Mouse (Mus musculus) heart, embryonic 10.5 days (tissue): ENCODE measurements around the gene Yap1. TPM values are rescaled to one million over a fixed set of nuclear protein-coding genes. Genes with fewer than 3 reads are reported as not detected.

Source experiments
- DNase-seq: peaks from one replicate; pipeline ENCODE4 v3.0.0-alpha.2; 2017; ENCODE audit warnings: low spot score
- H3K27ac ChIP-seq: fragments of 300-500 bp; sonication (generic); 2 replicates; pipeline ENCODE4 v1.5.1; 2016; ENCODE audit warnings: mild to moderate bottlenecking
- H3K27me3 ChIP-seq: fragments of 300-500 bp; sonication (generic); 2 replicates; pipeline ENCODE4 v1.6.1; 2016; ENCODE audit warnings: mild to moderate bottlenecking; ENCODE audit not compliant: poor library complexity, insufficient read depth, severe bottlenecking
- H3K36me3 ChIP-seq: fragments of 300-500 bp; sonication (generic); 2 replicates; pipeline ENCODE4 v1.6.1; 2016; ENCODE audit warnings: mild to moderate bottlenecking, moderate library complexity
- H3K4me1 ChIP-seq: fragments of 300-500 bp; sonication (generic); 2 replicates; pipeline ENCODE4 v1.6.1; 2016; ENCODE audit warnings: mild to moderate bottlenecking
- H3K4me3 ChIP-seq: fragments of 300-500 bp; sonication (generic); 2 replicates; pipeline ENCODE4 v1.5.1; 2016; ENCODE audit warnings: mild to moderate bottlenecking, moderate library complexity
- H3K9me3 ChIP-seq: fragments of 300-500 bp; sonication (generic); 2 replicates; pipeline ENCODE4 v1.6.1; 2016; ENCODE audit warnings: mild to moderate bottlenecking, moderate library complexity
- WGBS: fragments of 180-500 bp; shearing (Covaris S2); methylation state at CpG from one replicate; pipeline ENCODE4 v1.1.7; 2016; 5-methylcytosine and 5-hydroxymethylcytosine counted together
- polyA plus RNA-seq: library from polyadenylated mRNA; unstranded; fragments of >200 nt; fragmentation: Nextera tagmentation; extraction: Ambion mirVana; gene quantifications from 2 replicates; pipeline ENCODE4 v1.2.1, GENCODE M21; 2016

The Yap1 gene
- 29.3 and 41.3 TPM in 2 replicates for polyA plus RNA-seq

DNA sequence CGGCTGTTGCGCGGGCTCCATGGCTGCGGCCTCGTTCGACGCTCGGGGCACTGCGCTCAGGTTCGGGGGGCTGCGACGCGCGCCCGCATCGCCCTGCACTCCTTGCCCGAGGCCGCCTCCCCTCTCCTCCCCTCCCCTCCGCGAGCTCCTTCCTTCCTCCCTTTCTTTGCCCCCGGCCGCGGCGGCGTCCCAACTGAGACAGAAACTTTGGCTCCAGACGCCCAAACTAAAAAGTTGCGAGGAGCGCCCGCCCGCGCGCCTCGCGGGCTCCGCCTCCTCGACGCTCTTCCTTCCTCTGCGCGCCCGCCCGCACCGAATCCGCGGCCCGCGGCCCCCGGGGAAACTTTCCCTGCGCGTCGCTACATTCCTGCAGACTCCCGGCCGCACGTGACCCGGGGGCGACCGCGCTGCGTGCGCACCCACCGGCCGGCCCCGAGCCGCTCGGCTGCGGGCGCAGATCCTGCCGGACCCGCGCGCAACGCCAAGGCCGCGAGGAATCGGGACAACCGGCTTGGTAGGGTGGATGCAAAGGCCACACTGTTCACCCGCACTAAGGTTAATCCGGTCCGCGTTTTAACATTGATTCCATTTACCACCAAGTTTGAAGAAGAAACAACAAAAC, at the start of gene Yap1:
Yap1 (minus strand) TSS at position 227 of the 622 bp plus-strand sequence.
- Histone ChIP-seq H3K27me3 (no peaks in the 10 kb centered on the region), H3K27ac (peak within 1 kb of the TSS; percentile 99), H3K4me1 (peaks cover 9% of the 10 kb centered on the region; the same call in 1 of the 2 replicates), H3K9me3 (no peaks in the 10 kb centered on the region), H3K4me3 (peak within 1 kb of the TSS; percentile 96), H3K36me3 (peaks cover 20% of the 10 kb centered on the region)
- WGBS = under 1% methylated on average over 79 of the region's 79 CpGs
- DNase-seq = peak; percentile 88

- 17% methylated on average over 5 of the region's 5 CpGs for WGBS
- DNase-seq = no peak
These were observed 38.6 kb upstream of the Yap1 start for GRCm38 (mm10) chr9:8043044-8043387.

DNA sequence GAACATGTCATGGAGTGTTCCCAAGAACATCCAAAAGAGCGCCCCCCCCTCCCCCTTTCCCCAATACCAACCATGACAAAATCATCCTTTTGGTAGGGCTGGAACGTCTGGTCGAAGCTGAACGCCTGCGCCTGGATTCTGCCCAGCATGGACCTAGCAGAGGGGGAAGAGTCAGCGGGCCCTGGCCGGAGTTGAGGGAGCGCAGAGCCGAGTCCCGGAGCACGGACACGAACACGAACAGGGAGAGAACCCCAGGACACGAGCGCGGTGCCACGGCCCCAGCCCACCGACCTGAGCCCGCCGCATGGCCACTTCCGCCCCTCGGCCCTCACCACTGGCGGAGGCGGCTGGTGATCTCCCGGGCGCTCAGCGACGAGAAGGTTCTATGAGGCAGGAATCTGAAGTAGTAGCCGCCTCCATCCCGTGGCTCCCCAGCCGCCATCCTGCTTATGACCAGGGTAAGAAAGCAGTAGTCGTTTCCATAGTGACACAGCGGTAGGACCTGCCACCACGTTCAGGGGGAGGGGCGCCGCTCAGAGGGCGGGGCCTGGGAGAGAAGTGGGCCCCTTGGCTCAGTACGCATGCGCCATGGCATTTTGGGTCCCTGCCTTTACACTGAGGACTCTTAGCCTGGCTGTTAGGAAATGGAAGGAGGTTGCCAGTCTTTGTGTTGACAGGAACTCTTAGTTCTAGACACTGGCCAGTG, 38.1 kb upstream of the Yap1 start, which contains the start of gene Cfap300:
Cfap300 (minus strand) TSS at position 486 of the 706 bp plus-strand sequence.
- Histone ChIP-seq H3K27me3 (no peaks in the 10 kb centered on the region), H3K4me3 (peak within 1 kb of the TSS; percentile 83), H3K4me1 (peaks cover 10% of the 10 kb centered on the region; the same call in 1 of the 2 replicates), H3K27ac (peak within 1 kb of the TSS; percentile 91), H3K9me3 (no peaks in the 10 kb centered on the region), H3K36me3 (no peaks in the 10 kb centered on the region)
- DNase-seq = peak; percentile 97
- WGBS = under 1% methylated on average over 39 of the region's 39 CpGs

More at GRCm38 (mm10) chr9:8043044-8043387, 38.6 kb upstream of the Yap1 start:
- H3K9me3 ChIP-seq = no peaks in the 10 kb centered on the region
- H3K4me1 ChIP-seq = peaks cover 10% of the 10 kb centered on the region; the same call in 1 of the 2 replicates
- no peaks in the 10 kb centered on the region for H3K36me3 ChIP-seq
- H3K4me3 ChIP-seq = peak overlapping the region; percentile 83
- peak overlapping the region; percentile 91 for H3K27ac ChIP-seq
- no peaks in the 10 kb centered on the region for H3K27me3 ChIP-seq

DNA sequence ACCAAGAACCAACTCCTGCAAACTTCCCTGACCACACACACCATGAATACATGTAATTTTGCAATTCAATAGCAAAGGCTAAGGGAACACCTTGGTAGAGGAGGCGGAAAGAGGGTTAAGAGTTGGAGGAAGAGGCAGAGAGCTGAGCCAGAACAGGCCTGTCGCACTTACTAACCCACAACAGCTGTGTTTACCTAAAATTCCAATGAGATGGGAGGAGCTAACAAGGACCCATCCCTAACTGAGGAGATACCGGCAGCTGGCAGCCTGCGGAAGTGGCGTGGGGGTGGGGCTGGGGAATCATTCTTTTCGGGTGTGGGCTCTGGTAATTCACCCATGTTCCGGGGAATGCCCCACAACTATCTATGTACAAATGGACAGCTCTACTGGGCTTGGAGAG, 31.1 kb upstream of the Yap1 start:
- H3K36me3 ChIP-seq = no peaks in the 10 kb centered on the region
- WGBS = 13% methylated on average over 7 of the region's 7 CpGs
- H3K9me3 ChIP-seq = no peaks in the 10 kb centered on the region
- H3K27ac ChIP-seq = no peak overlapping the region
- no peaks in the 10 kb centered on the region for H3K27me3 ChIP-seq
- peaks cover 5% of the 10 kb centered on the region for H3K4me1 ChIP-seq
- DNase-seq = no peak
- H3K4me3 ChIP-seq = peak overlapping the region; percentile 25; the same call in 1 of the 2 replicates

DNA sequence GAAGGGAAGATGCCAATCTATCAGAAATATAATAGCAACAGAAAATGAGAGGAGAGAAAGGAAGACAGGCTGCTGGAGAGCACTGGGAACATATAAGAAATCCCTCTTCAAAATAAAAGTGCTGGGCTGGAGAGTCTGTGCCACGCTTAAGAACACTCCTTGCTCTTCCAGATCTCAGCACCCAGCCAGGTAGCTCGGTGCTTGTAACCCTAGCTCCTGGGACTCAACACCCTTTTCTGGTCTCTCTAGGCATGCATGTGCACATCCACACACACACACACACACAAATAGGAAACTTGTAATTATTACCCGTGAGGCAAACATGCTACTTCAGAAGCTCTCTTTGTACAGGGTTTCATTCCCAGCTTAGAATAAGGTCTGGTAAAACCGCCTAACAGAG, 30.7 kb upstream of the Yap1 start:
- DNase-seq = no peak
- Histone ChIP-seq H3K27ac (no peak overlapping the region), H3K4me3 (no peak overlapping the region; the same call in 1 of the 2 replicates), H3K36me3 (no peaks in the 10 kb centered on the region), H3K4me1 (peaks cover 5% of the 10 kb centered on the region), H3K9me3 (no peaks in the 10 kb centered on the region), H3K27me3 (no peaks in the 10 kb centered on the region)
- WGBS = 40% methylated on average over 4 of the region's 4 CpGs

GRCm38 (mm10) chr9:8034143-8034542, 29.7 kb upstream of the Yap1 start:
- no peak for DNase-seq
- no peaks in the 10 kb centered on the region for H3K9me3 ChIP-seq
- no peaks in the 10 kb centered on the region for H3K27me3 ChIP-seq
- H3K27ac ChIP-seq = no peak overlapping the region
- no peak overlapping the region for H3K4me3 ChIP-seq
- no peaks in the 10 kb centered on the region for H3K36me3 ChIP-seq
- H3K4me1 ChIP-seq = peaks cover 5% of the 10 kb centered on the region
- 61% methylated on average over 1 of the region's 1 CpGs for whole genome bisulfite sequencing

DNA sequence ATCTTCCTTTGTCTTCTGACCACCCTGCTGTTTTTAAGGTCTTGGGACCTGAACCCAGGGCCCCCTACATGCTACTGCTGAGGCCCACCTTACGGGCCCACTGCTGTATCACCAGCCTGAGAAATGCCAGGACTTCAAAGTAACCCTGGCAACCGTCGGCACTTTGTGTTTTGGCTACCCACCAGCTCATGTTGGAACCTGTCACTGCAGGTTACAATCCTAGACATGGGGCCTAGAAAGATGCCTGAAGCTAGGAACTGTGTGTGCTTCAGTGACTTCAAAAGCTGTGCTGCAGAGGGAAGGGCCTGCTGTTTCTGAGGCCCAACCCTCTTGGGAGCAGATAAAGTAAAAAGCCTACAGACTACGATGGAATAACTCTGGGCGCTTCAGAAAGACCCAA, 28.5 kb upstream of the Yap1 start:
- H3K27ac ChIP-seq = no peak overlapping the region
- H3K4me3 ChIP-seq = no peak overlapping the region
- H3K9me3 ChIP-seq = no peaks in the 10 kb centered on the region
- no peaks in the 10 kb centered on the region for H3K27me3 ChIP-seq
- no peak for DNase-seq
- H3K36me3 ChIP-seq = no peaks in the 10 kb centered on the region
- WGBS = 74% methylated on average over 5 of the region's 5 CpGs
- peaks cover 5% of the 10 kb centered on the region for H3K4me1 ChIP-seq

- Histone ChIP-seq H3K9me3 (no peaks in the 10 kb centered on the region), H3K4me3 (no peak overlapping the region), H3K36me3 (no peaks in the 10 kb centered on the region), H3K4me1 (no peaks in the 10 kb centered on the region), H3K27ac (no peak overlapping the region), H3K27me3 (no peaks in the 10 kb centered on the region)
- DNase-seq = no peak
- WGBS = 82% methylated on average over 5 of the region's 5 CpGs
These were observed 14.2 kb upstream of the Yap1 start for GRCm38 (mm10) chr9:8018609-8019008.

GRCm38 (mm10) chr9:8017253-8017913, 13.0 kb upstream of the Yap1 start:
- DNase-seq = no peak
- Histone ChIP-seq H3K36me3 (no peaks in the 10 kb centered on the region), H3K27ac (no peak overlapping the region), H3K4me1 (no peaks in the 10 kb centered on the region), H3K9me3 (no peaks in the 10 kb centered on the region), H3K27me3 (no peaks in the 10 kb centered on the region), H3K4me3 (no peak overlapping the region)
- 47% methylated on average over 12 of the region's 20 CpGs for WGBS

DNA sequence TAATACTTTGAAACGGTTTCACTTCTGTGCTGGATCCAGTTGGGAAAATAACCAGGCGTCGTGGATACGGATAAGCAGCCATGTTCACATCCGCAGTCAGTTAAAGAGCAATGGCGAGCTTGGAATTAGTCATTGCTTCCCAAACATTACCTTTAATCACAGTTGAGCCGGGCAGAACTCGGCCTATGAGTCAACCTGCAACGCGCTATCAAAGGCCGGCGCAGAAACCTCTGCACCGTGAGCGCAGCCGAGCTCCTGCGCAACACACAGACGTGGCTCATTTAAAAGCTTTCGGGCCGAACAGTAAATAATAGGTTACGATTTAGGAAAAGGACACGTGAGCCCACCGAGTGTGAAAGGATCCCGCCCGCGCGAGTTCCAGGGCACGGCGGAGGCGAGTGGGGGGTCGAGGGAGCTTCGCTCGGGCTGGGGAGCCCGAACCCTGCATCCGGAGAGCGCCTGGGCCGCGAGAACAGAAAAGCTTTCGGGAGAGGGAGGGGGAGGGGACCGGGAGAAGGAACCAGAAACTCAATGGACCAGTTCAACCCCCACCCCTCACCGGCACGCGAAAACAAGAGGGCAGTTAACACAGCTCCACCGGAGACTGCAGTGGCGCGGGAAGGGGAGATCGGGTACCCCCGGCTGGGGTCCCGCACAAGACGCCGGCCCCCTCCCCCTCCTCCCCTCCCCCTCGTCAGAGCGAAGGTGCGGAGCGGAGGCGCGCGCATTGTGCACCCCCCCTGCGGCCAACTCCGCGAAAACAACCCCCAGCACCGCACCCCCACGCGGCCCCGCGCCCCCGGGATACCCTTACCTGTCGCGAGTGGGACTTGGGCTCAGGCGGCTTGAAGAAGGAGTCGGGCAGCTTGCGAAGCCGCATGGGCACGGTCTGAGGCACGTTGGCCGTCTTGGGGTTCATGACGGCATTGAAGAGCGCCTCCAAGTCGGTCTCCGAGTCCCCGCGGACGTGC, 810 bp downstream of the Yap1 start:
- peaks cover 29% of the 10 kb centered on the region for H3K36me3 ChIP-seq
- H3K9me3 ChIP-seq = no peaks in the 10 kb centered on the region
- H3K4me1 ChIP-seq = peaks cover 9% of the 10 kb centered on the region; the same call in 1 of the 2 replicates
- peak; percentile 85 for DNase-seq
- WGBS = under 1% methylated on average over 67 of the region's 82 CpGs
- H3K27me3 ChIP-seq = no peaks in the 10 kb centered on the region
- peak overlapping the region; percentile 99 for H3K27ac ChIP-seq
- H3K4me3 ChIP-seq = peak overlapping the region; percentile 96

DNA sequence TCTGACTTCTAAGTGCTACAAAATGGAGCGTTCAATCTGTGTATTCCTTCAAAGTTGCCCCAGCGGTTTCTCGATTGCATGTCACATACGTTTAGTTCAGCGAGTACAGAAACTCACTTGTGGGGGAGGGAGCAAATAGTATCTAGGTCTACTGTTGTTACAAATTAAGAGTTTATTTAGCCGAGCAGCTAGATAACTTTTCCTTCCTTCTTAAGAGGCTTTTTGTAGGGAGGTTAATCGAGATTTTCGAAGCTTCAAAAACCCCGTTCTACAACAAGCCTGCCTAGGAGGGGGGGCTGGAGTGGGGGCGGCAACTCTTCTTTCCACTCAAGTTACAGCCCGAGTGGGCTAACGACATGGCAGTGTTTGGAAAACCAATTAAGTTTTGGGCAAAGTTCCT, 1.6 kb downstream of the Yap1 start:
- no peak for DNase-seq
- 3% methylated on average over 12 of the region's 12 CpGs for WGBS

DNA sequence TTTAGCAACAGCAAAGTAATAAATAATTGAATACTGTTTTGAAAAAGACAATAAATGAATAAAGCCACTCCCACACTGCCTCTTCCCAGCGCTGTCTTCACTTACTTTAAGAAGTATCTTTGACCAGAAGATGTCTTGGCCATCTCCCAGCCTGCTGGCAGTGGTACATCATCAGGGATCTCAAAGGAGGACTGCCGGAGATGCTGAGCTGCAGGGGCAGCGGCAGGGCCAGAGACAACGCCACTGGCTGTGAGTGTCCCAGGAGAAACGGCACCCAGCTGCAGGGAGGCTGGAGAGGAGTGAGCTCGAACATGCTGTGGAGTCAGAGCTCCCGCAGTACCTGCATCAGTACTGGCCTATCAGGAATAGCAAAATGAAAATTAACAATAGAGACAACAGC, 3.0 kb downstream of the Yap1 start:
- H3K36me3 ChIP-seq = peaks cover 43% of the 10 kb centered on the region
- H3K4me1 ChIP-seq = peaks cover 9% of the 10 kb centered on the region; the same call in 1 of the 2 replicates
- no peak overlapping the region for H3K27ac ChIP-seq
- WGBS = 57% methylated on average over 7 of the region's 7 CpGs
- peak overlapping the region; percentile 25; the same call in 1 of the 2 replicates for H3K4me3 ChIP-seq
- no peaks in the 10 kb centered on the region for H3K9me3 ChIP-seq
- no peak for DNase-seq
- H3K27me3 ChIP-seq = no peaks in the 10 kb centered on the region

More for the DNA sequence above, 1.6 kb downstream of the Yap1 start:
- peaks cover 36% of the 10 kb centered on the region for H3K36me3 ChIP-seq
- peak overlapping the region; percentile 96 for H3K4me3 ChIP-seq
- H3K27ac ChIP-seq = peak overlapping the region; percentile 99
- peaks cover 9% of the 10 kb centered on the region; the same call in 1 of the 2 replicates for H3K4me1 ChIP-seq
- H3K27me3 ChIP-seq = no peaks in the 10 kb centered on the region
- H3K9me3 ChIP-seq = no peaks in the 10 kb centered on the region
